Mouse (Mus musculus) hindbrain, embryonic 13.5 days (tissue): ENCODE measurements around the gene Rgl1. TPM values are rescaled to one million over a fixed set of nuclear protein-coding genes. Genes with fewer than 3 reads are reported as not detected.

ENCODE experiments used
- ATAC-seq: fragments of 200-750 bp; cut with Nextera tagmentation; 2 replicates; pipeline ENCODE4 v1.8.0; 2017; ENCODE audit warnings: moderate TSS enrichment; ENCODE audit not compliant: low FRiP score
- H3K27ac ChIP-seq: fragments of 300-500 bp; sonication (generic); 2 replicates; pipeline ENCODE4 v1.5.1; 2015; ENCODE audit warnings: inconsistent platforms, mild to moderate bottlenecking, moderate library complexity
- H3K27me3 ChIP-seq: fragments of 300-500 bp; sonication (generic); 2 replicates; pipeline ENCODE4 v1.6.1; 2015; ENCODE audit warnings: mild to moderate bottlenecking, inconsistent platforms
- H3K36me3 ChIP-seq: fragments of 300-500 bp; sonication (generic); 2 replicates; pipeline ENCODE4 v1.6.1; 2015; ENCODE audit warnings: mild to moderate bottlenecking, inconsistent platforms
- H3K4me1 ChIP-seq: fragments of 300-500 bp; sonication (generic); replicated peaks from 2 replicates; pipeline ENCODE4 v1.6.1; 2015; ENCODE audit warnings: inconsistent platforms
- H3K4me2 ChIP-seq: fragments of 300-500 bp; sonication (generic); 2 replicates; pipeline ENCODE4 v1.6.1; 2015; ENCODE audit warnings: inconsistent platforms, mild to moderate bottlenecking, moderate library complexity
- H3K4me3 ChIP-seq: fragments of 300-500 bp; sonication (generic); 2 replicates; pipeline ENCODE4 v1.5.1; 2015; ENCODE audit warnings: mild to moderate bottlenecking, inconsistent platforms
- H3K9ac ChIP-seq: fragments of 300-500 bp; sonication (generic); 2 replicates; pipeline ENCODE4 v1.6.1; 2015; ENCODE audit warnings: mild to moderate bottlenecking, inconsistent platforms
- H3K9me3 ChIP-seq: fragments of 300-500 bp; sonication (generic); 2 replicates; pipeline ENCODE4 v1.6.1; 2016; ENCODE audit warnings: inconsistent platforms
- WGBS: fragments of 180-500 bp; shearing (Covaris S2); methylation state at CpG from one replicate; pipeline ENCODE4 v1.1.7; 2015; 5-methylcytosine and 5-hydroxymethylcytosine counted together
- polyA plus RNA-seq: library from polyadenylated mRNA; unstranded; fragments of >200 nt; fragmentation: Nextera tagmentation; extraction: Ambion mirVana; gene quantifications from 2 replicates; pipeline ENCODE4 v1.2.1, GENCODE M21; 2015

The Rgl1 gene
- polyA plus RNA-seq, 1 experiment from 2014 or later = 19.8 TPM

GRCm38 (mm10) chr1:152518971-152519370, 247.2 kb downstream of the Rgl1 start:
- 91% methylated on average over 8 of the region's 8 CpGs for WGBS
- H3K27me3 ChIP-seq = no peaks in the 10 kb centered on the region
- H3K9ac ChIP-seq = no peak overlapping the region
- no peak overlapping the region for H3K4me3 ChIP-seq
- no peak overlapping the region for H3K4me2 ChIP-seq
- peaks cover 6% of the 10 kb centered on the region; the same call in 1 of the 2 replicates for H3K4me1 ChIP-seq
- H3K9me3 ChIP-seq = no peaks in the 10 kb centered on the region
- ATAC-seq = no peak
- H3K27ac ChIP-seq = no peak overlapping the region
- H3K36me3 ChIP-seq = peaks cover 18% of the 10 kb centered on the region

GRCm38 (mm10) chr1:152517057-152517570, 249.0 kb downstream of the Rgl1 start:
- no peak overlapping the region for H3K4me3 ChIP-seq
- H3K4me1 ChIP-seq = peaks cover 6% of the 10 kb centered on the region; the same call in 1 of the 2 replicates
- H3K36me3 ChIP-seq = peaks cover 18% of the 10 kb centered on the region
- no peaks in the 10 kb centered on the region for H3K9me3 ChIP-seq
- no peak overlapping the region for H3K9ac ChIP-seq
- ATAC-seq = no peak
- no peak overlapping the region for H3K4me2 ChIP-seq
- no peaks in the 10 kb centered on the region for H3K27me3 ChIP-seq
- no peak overlapping the region for H3K27ac ChIP-seq
- 86% methylated on average over 4 of the region's 4 CpGs for WGBS

- 65% methylated on average over 4 of the region's 4 CpGs for WGBS
- ATAC-seq = no peak
- H3K9ac ChIP-seq = no peak overlapping the region
- H3K4me1 ChIP-seq = peaks cover 6% of the 10 kb centered on the region; the same call in 1 of the 2 replicates
- no peak overlapping the region for H3K4me3 ChIP-seq
- no peak overlapping the region for H3K4me2 ChIP-seq
- H3K36me3 ChIP-seq = peaks cover 9% of the 10 kb centered on the region; the same call in 1 of the 2 replicates
- H3K27me3 ChIP-seq = no peaks in the 10 kb centered on the region
- 0 out of 2 replicates have a peak overlapping the region, but pooled peaks have one; percentile 30 for H3K27ac ChIP-seq
- no peaks in the 10 kb centered on the region for H3K9me3 ChIP-seq
Measured at GRCm38 (mm10) chr1:152514256-152514655, 251.9 kb downstream of the Rgl1 start.

- Histone ChIP-seq H3K27me3 (no peaks in the 10 kb centered on the region), H3K36me3 (no peaks in the 10 kb centered on the region), H3K4me2 (no peak overlapping the region), H3K9me3 (no peaks in the 10 kb centered on the region), H3K4me1 (peaks cover 6% of the 10 kb centered on the region; the same call in 1 of the 2 replicates), H3K4me3 (no peak overlapping the region), H3K27ac (no peak overlapping the region), H3K9ac (no peak overlapping the region)
- ATAC-seq = peak; percentile 43; the same call in 1 of the 2 replicates
- 76% methylated on average over 4 of the region's 4 CpGs for WGBS
Measured at GRCm38 (mm10) chr1:152511237-152511636, 254.9 kb downstream of the Rgl1 start.

- H3K9ac ChIP-seq = no peak overlapping the region
- H3K36me3 ChIP-seq = no peaks in the 10 kb centered on the region
- no peak for ATAC-seq
- no peak overlapping the region for H3K4me3 ChIP-seq
- H3K27ac ChIP-seq = no peak overlapping the region
- H3K9me3 ChIP-seq = no peaks in the 10 kb centered on the region
- H3K4me2 ChIP-seq = no peak overlapping the region
- H3K27me3 ChIP-seq = no peaks in the 10 kb centered on the region
- H3K4me1 ChIP-seq = no peaks in the 10 kb centered on the region
- WGBS = 93% methylated on average over 11 of the region's 11 CpGs
Measured at GRCm38 (mm10) chr1:152508481-152509220, 257.5 kb downstream of the Rgl1 start.

- WGBS = 96% methylated on average over 7 of the region's 7 CpGs
- no peak for ATAC-seq
- no peaks in the 10 kb centered on the region for H3K27me3 ChIP-seq
- H3K27ac ChIP-seq = no peak overlapping the region
- H3K9me3 ChIP-seq = no peaks in the 10 kb centered on the region
- no peaks in the 10 kb centered on the region for H3K4me1 ChIP-seq
- H3K9ac ChIP-seq = no peak overlapping the region
- H3K4me2 ChIP-seq = no peak overlapping the region
- no peak overlapping the region for H3K4me3 ChIP-seq
- no peaks in the 10 kb centered on the region for H3K36me3 ChIP-seq
Measured at GRCm38 (mm10) chr1:152506726-152507125, 259.4 kb downstream of the Rgl1 start.

GRCm38 (mm10) chr1:152506175-152506574, 260.0 kb downstream of the Rgl1 start:
- Histone ChIP-seq H3K27ac (no peak overlapping the region), H3K36me3 (no peaks in the 10 kb centered on the region), H3K4me2 (no peak overlapping the region), H3K4me1 (no peaks in the 10 kb centered on the region), H3K27me3 (no peaks in the 10 kb centered on the region), H3K9me3 (no peaks in the 10 kb centered on the region), H3K9ac (no peak overlapping the region), H3K4me3 (no peak overlapping the region)
- 94% methylated on average over 5 of the region's 5 CpGs for WGBS
- no peak for ATAC-seq

- Histone ChIP-seq H3K9me3 (no peaks in the 10 kb centered on the region), H3K27me3 (no peaks in the 10 kb centered on the region), H3K4me1 (0 out of 2 replicates have a peak, but pooled peaks cover 7% of the 10 kb centered on the region), H3K4me2 (no peak overlapping the region), H3K36me3 (no peaks in the 10 kb centered on the region), H3K9ac (no peak overlapping the region), H3K27ac (no peak overlapping the region), H3K4me3 (no peak overlapping the region)
- ATAC-seq = no peak
- 87% methylated on average over 12 of the region's 12 CpGs for WGBS
Measured at GRCm38 (mm10) chr1:152499802-152500201, 266.3 kb downstream of the Rgl1 start.

- H3K4me2 ChIP-seq = no peak overlapping the region
- H3K4me3 ChIP-seq = no peak overlapping the region
- no peak overlapping the region for H3K27ac ChIP-seq
- no peaks in the 10 kb centered on the region for H3K27me3 ChIP-seq
- 61% methylated on average over 11 of the region's 11 CpGs for WGBS
- H3K4me1 ChIP-seq = 0 out of 2 replicates have a peak, but pooled peaks cover 7% of the 10 kb centered on the region
- no peaks in the 10 kb centered on the region for H3K36me3 ChIP-seq
- no peaks in the 10 kb centered on the region for H3K9me3 ChIP-seq
- ATAC-seq = no peak
- no peak overlapping the region for H3K9ac ChIP-seq
Measured at GRCm38 (mm10) chr1:152497581-152497980, 268.6 kb downstream of the Rgl1 start.

GRCm38 (mm10) chr1:152496831-152497230, 269.3 kb downstream of the Rgl1 start:
- no peak overlapping the region for H3K4me3 ChIP-seq
- no peak for ATAC-seq
- 0 out of 2 replicates have a peak, but pooled peaks cover 7% of the 10 kb centered on the region for H3K4me1 ChIP-seq
- H3K27me3 ChIP-seq = no peaks in the 10 kb centered on the region
- no peaks in the 10 kb centered on the region for H3K9me3 ChIP-seq
- no peaks in the 10 kb centered on the region for H3K36me3 ChIP-seq
- H3K27ac ChIP-seq = no peak overlapping the region
- no peak overlapping the region for H3K4me2 ChIP-seq
- H3K9ac ChIP-seq = no peak overlapping the region
- WGBS = 62% methylated on average over 2 of the region's 2 CpGs

- Histone ChIP-seq H3K27ac (no peak overlapping the region), H3K4me2 (no peak overlapping the region), H3K4me3 (no peak overlapping the region), H3K36me3 (no peaks in the 10 kb centered on the region), H3K27me3 (no peaks in the 10 kb centered on the region), H3K4me1 (0 out of 2 replicates have a peak, but pooled peaks cover under 1% of the 10 kb centered on the region), H3K9ac (no peak overlapping the region), H3K9me3 (no peaks in the 10 kb centered on the region)
- no peak for ATAC-seq
- 91% methylated on average over 1 of the region's 1 CpGs for WGBS
Measured at GRCm38 (mm10) chr1:152492258-152492657, 273.9 kb downstream of the Rgl1 start.

GRCm38 (mm10) chr1:152490842-152491241, 275.3 kb downstream of the Rgl1 start:
- no peak overlapping the region for H3K4me3 ChIP-seq
- no peaks in the 10 kb centered on the region for H3K27me3 ChIP-seq
- no peaks in the 10 kb centered on the region for H3K36me3 ChIP-seq
- 87% methylated on average over 1 of the region's 1 CpGs for WGBS
- H3K4me2 ChIP-seq = no peak overlapping the region
- H3K4me1 ChIP-seq = no peaks in the 10 kb centered on the region
- ATAC-seq = no peak
- H3K27ac ChIP-seq = no peak overlapping the region
- H3K9me3 ChIP-seq = no peaks in the 10 kb centered on the region
- no peak overlapping the region for H3K9ac ChIP-seq

- H3K4me1 ChIP-seq = no peaks in the 10 kb centered on the region
- H3K4me2 ChIP-seq = no peak overlapping the region
- no peak for ATAC-seq
- no peak overlapping the region for H3K9ac ChIP-seq
- 91% methylated on average over 4 of the region's 4 CpGs for WGBS
- H3K4me3 ChIP-seq = no peak overlapping the region
- H3K9me3 ChIP-seq = no peaks in the 10 kb centered on the region
- H3K36me3 ChIP-seq = no peaks in the 10 kb centered on the region
- no peak overlapping the region for H3K27ac ChIP-seq
- no peaks in the 10 kb centered on the region for H3K27me3 ChIP-seq
Measured at GRCm38 (mm10) chr1:152476126-152476525, 290.0 kb downstream of the Rgl1 start.
